Mouse (Mus musculus) cerebellum, adult 9-10 months (tissue): ENCODE measurements around the gene Reps2.

Experiments used
- DNase-seq: peaks from one replicate; pipeline ENCODE4 v3.0.0; 2022

The Reps2 gene

DNA sequence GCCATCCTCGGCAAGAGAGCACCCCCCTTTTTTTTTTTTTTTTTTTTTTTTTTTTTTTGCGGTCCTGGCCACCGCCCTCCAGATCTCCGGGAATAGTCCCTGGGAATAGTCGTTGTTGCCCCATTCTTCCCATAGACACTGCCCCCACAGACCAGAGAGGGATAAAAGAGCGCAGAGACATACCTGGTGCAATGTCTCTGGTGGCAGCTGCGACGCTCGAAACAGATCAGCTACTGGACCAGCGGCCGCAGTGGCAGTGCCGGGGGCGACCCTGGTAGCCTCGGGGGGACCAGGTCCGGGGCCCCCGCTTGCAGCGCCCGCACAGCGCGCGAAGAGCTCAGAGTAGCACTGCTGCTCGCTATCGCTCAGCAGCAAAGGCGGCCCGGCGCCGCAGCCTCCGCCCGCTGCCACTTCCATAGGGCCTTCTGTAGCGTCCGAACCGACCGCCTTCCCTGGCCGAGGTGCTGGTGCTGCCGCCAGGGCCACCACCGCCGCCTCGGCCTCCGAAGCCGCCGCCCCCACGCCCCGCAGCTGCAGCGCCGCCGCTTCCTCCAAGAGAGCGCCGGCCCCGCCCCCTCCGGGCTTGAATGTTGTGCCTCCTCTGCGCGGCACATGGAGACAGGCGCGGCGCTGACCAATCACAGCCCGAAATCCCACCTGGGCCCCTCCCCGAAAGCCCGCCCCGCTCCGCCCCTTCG is at the start of gene Reps2:
TSS of gene Reps2 (minus strand) at position 559 of the 698 bp plus-strand sequence.
- DNase-seq: peak; percentile 76

GRCm38 (mm10) chrX:162691272-162691671 is 47.8 kb upstream of the Reps2 start:
- DNase-seq: no peak

- no peak for DNase-seq
These were observed 41.9 kb upstream of the Reps2 start for GRCm38 (mm10) chrX:162685394-162685793.

- no peak for DNase-seq
These were observed 36.1 kb upstream of the Reps2 start for GRCm38 (mm10) chrX:162679506-162679905.

DNA sequence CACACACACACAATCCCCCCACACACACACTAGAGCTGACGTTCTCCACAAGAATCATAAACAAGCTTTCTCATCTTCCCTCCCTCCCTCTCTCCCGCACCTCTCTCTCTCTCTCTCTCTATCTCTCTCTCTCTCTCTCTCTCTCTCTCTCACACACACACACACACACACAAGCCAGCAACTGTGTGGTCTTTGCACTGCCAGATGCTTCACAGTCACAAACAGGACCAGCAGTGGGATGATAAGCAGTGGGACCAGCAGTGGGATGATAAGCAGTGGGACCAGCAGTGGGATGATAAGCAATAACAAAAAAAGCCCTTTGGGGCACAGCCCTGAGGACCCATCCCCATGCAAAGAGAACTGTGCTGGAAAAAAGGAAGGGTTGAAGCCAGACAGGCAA is 35.4 kb upstream of the Reps2 start:
- DNase-seq: no peak

DNA sequence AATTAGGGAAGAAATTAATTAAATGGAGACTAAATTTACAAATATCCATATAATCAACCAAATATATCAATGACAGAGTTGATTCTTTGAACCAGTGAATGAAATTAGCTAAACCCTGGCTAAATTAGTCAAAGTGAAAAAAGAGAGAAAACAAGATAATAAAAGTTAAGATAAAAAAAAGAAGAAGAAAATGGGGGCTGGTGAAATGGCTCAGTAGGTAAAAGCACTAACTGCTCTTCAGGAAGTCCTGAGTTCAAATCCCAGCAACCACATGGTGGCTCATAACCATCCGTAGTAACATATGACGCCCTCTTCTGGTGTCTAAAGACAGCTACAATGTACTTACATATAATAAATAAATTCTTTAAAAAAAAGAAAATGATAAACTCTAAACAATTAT is 22.7 kb upstream of the Reps2 start:
- DNase-seq: no peak

DNA sequence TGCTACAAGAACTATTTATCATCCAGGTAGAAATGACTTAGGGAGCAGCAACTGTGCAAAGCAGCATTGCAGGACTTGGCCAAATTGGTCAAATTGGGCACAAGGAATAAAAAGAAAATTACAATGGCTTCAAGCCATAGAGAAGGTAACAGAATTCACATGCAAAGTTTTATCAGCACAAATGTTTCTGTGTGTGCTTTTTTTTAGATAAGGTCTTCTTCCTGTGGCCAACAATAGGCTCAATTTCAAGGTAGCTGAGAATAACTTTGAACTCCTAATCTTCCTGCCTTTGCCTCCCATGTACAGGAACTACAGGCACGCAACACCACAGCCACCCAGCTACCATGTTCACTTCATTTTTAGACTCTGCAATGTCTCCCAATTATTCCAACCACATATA is 16.7 kb upstream of the Reps2 start:
- no peak for DNase-seq

GRCm38 (mm10) chrX:162653518-162653917 is 10.1 kb upstream of the Reps2 start:
- DNase-seq: no peak

GRCm38 (mm10) chrX:162652445-162652844 is 9.0 kb upstream of the Reps2 start:
- DNase-seq: no peak

DNA sequence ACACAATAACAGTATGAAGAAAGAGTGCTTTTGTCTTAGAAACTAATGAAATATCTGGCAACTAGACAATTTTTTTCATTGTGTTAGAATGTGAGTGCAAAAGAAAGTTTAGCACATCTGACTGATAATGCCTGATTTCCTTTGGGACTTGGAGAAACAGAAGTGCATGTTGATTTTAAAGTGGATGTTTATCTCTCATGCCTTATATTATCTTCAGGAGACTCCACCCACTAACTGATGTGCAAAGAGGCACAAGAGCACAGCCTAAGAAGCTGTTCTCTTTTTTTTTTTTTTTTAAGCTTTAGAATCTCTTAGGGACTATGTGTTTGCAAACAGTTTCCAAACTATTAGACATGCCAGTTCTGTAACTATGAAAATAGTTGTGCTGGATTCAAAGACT is 7.7 kb upstream of the Reps2 start:
- no peak for DNase-seq

GRCm38 (mm10) chrX:162643789-162644092 is 292 bp upstream of the Reps2 start:
- no peak for DNase-seq

- no peak for DNase-seq
These were observed 903 bp downstream of the Reps2 start for GRCm38 (mm10) chrX:162642402-162643090.

- DNase-seq: no peak
These were observed 1.7 kb downstream of the Reps2 start for GRCm38 (mm10) chrX:162641764-162642163.

GRCm38 (mm10) chrX:162635159-162635558 is 8.3 kb downstream of the Reps2 start:
- DNase-seq: peak; percentile 18

GRCm38 (mm10) chrX:162622091-162622437 is 21.4 kb downstream of the Reps2 start:
- DNase-seq: no peak

GRCm38 (mm10) chrX:162621194-162622090 is 22.0 kb downstream of the Reps2 start:
- no peak for DNase-seq

DNA sequence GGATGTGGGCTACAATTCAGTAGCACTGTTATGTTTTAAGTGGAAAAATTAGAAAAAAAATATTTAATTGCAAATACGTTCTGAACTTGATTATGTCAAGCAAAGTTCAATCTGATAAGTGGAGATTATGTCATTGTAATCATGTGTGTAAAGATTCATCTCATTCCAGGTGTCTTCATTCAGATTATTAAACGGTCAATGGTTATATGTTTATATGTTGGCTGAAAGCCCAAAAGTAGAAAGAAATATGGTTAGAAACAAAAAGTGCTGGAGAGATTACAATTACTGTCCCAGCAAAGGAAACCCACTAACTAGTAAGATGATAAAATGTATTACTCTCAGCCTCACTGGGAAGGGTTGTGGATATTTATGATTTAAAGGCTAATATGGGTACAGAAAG is 23.7 kb downstream of the Reps2 start:
- DNase-seq: no peak

DNA sequence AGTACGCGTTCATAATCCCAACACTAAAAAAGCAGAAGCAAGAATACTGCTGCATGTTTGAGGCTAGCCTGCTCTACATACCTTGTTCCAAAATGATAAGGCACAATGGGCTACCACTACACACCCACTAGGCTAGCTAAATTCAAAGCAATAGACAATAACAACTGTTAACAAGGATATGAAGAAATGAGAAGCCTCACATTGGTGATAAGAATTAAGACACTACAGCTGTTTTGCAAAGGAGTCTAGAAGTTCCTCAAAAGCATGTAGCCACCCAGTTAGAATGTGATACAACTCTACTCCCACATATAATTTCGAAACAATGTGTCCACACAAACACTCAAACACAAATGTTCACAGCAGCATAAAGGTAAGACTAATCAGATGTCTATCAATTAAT is 24.9 kb downstream of the Reps2 start:
- no peak for DNase-seq

DNA sequence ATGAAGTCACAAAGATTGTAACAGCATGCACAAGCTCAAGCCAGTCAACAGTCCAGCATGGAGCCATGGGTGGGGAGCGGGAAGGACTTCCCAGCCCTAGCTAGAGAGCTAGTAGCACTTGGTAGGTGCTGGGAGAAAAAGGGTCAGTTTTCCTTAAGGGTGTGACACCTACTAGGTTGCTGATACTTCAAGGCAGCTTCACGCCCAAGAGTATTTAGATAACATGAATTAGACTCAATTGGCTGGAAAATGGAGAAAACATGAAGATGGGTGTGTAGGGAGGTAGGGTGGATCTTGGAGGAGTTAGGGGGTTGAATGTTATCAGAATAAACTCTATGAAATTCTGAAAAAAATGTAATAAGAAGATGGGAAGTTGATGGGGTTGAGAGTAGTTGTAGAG is 37.3 kb downstream of the Reps2 start:
- no peak for DNase-seq

DNA sequence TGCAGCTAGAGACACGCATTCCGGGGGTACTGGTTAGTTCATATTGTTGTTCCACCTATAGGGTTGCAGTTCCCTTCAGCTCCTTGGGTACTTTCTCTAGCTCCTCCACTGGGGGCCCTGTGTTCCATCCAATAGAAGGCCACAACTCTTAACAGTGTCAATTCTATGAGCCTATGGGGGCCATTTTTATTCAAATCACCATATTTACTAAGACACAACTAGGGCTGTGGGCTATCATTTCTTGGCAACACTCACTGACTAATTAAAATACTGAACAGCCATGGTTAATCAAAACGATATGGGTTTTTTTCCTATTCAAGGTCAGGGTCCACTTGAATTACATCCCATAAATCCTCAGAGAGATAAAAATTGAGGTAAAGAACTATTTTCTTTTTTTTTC is 43.8 kb downstream of the Reps2 start:
- DNase-seq: no peak

- DNase-seq: peak; percentile 76
These were observed 52.2 kb downstream of the Reps2 start for GRCm38 (mm10) chrX:162591005-162591801.

- DNase-seq: peak; percentile 77
These were observed 53.2 kb downstream of the Reps2 start for GRCm38 (mm10) chrX:162590145-162590790.
